Mouse (Mus musculus): ENCODE measurements around the gene Cadm2. TPM values are rescaled to one million over a fixed set of nuclear protein-coding genes. Genes with fewer than 3 reads are reported as not detected.

The Cadm2 gene
- polyA plus RNA-seq, 1 experiment from 2014 or later: 65.6 TPM

DNA sequence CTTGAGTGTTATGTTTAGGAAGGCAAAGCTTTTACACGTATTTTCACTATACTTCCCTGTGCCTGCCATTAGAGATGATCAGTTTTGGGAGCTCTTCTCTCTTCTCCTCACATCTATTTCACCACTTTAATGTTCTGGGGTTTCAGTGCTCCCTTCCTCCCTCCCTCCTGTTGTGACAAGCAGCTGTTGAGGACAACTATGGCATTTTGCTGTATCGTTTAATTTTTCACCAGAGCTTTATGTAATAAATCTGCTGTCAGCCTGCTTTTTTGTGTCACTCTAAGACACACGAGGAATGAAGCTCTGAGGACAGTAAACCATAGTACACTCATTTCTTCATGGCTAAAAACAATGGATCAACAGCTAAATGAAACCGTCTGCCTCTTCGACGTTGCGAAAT lies 633.8 kb downstream of the Cadm2 start:
- Histone ChIP-seq H3K27me3 (ENCODE audit: control insufficient read depth, insufficient read depth, low read length) (no peaks in the 10 kb centered on the region), H3K9me3 (ENCODE audit: control insufficient read depth, low read length) (no peaks in the 10 kb centered on the region), H3K4me1 (ENCODE audit: control insufficient read depth, insufficient read depth, low read length) (no peaks in the 10 kb centered on the region), H3K27ac (ENCODE audit: low read depth, low read length) (no peak overlapping the region), H3K36me3 (ENCODE audit: control insufficient read depth, insufficient read depth, low read length) (no peaks in the 10 kb centered on the region), H3K9ac (replicated peaks; ENCODE audit: low read depth, low read length) (no peak overlapping the region), H3K4me2 (ENCODE audit: low read depth, low read length) (no peak overlapping the region), H3K4me3 (ENCODE audit: low read depth, low read length) (no peak overlapping the region)
- 57% methylated on average over 7 of the region's 7 CpGs for WGBS
- ATAC-seq (ENCODE audit: low read depth): no peak

DNA sequence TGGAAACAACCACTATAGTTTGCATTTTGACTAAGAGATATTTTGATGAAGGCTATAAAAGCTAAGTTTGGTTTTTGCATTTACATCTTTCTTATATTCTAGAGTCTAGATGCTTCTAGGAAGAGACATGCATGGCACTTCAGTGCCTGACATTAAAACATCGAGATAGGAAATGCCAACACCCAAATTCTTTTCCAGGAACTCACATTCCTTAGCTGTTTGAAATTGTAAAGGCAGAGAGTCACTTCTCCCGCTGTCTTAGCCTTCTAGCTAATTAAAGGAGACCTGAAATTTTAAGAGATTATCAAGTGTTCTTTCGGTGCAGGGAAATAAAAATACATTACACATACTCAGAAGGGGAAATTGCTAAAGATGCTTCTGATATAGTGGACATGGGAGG lies 649.8 kb downstream of the Cadm2 start:
- Histone ChIP-seq H3K27ac (ENCODE audit: low read depth, low read length) (no peak overlapping the region), H3K36me3 (ENCODE audit: control insufficient read depth, insufficient read depth, low read length) (no peaks in the 10 kb centered on the region), H3K4me1 (ENCODE audit: control insufficient read depth, insufficient read depth, low read length) (no peaks in the 10 kb centered on the region), H3K9ac (replicated peaks; ENCODE audit: low read depth, low read length) (no peak overlapping the region), H3K4me3 (ENCODE audit: low read depth, low read length) (no peak overlapping the region), H3K27me3 (ENCODE audit: control insufficient read depth, insufficient read depth, low read length) (no peaks in the 10 kb centered on the region), H3K9me3 (ENCODE audit: control insufficient read depth, low read length) (no peaks in the 10 kb centered on the region), H3K4me2 (ENCODE audit: low read depth, low read length) (no peak overlapping the region)
- no peak for ATAC-seq (ENCODE audit: low read depth)
- 80% methylated on average over 3 of the region's 3 CpGs for WGBS

DNA sequence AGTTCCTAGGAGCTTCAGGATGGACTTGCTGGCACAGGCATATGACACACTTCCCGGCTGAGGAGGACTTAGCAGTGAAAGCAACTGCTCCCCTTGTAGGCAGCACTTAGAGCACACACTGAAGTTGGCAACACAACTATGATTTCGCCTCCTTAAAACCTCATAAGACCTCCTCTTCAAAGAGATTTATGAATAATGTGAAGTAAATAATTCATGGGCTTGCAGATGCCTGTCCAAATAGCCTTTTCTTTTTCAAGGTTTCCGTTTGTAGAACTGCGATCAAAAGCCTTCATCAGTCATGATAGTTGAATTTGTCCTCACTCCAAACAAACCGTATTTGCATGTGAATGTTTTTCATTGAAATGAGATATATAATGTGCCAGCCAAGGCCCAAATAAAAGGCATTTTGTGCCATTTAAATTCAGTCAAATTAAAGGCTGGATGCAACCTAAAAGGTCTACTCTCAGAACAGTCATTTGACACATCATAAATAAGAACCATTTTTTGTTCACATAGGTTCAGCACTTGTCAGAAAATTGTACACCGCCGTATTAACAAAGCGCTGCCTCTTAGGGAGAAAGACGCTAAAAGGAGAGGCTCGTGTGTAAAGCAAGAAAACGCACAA lies 651.1 kb downstream of the Cadm2 start:
- H3K27ac ChIP-seq (ENCODE audit: low read depth, low read length): no peak overlapping the region
- peak; percentile 70 for ATAC-seq (ENCODE audit: low read depth)
- 33% methylated on average over 11 of the region's 11 CpGs for WGBS

DNA sequence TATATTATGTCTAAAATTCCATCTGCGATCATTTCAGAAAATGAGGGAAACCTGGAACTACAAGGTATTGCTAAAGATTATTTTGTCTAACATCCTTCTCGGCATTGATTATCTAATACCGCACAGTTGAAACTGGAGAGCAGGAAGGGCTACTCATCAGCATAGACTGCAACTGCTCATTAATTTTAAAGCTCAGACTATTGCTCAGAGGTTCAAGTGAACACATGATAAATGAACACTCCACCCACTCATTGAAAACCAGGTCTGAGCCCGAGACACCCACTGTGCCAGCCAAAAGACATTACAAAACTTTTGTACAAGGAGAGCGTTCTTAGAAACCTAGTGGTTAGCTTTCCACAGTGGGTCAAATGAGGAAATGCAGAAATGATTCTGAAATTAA lies 652.4 kb downstream of the Cadm2 start:
- 47% methylated on average over 5 of the region's 5 CpGs for WGBS
- Histone ChIP-seq H3K27me3 (ENCODE audit: control insufficient read depth, insufficient read depth, low read length) (no peaks in the 10 kb centered on the region), H3K4me1 (ENCODE audit: control insufficient read depth, insufficient read depth, low read length) (no peaks in the 10 kb centered on the region), H3K36me3 (ENCODE audit: control insufficient read depth, insufficient read depth, low read length) (no peaks in the 10 kb centered on the region), H3K9ac (replicated peaks; ENCODE audit: low read depth, low read length) (no peak overlapping the region), H3K27ac (ENCODE audit: low read depth, low read length) (no peak overlapping the region), H3K9me3 (ENCODE audit: control insufficient read depth, low read length) (no peaks in the 10 kb centered on the region), H3K4me2 (ENCODE audit: low read depth, low read length) (no peak overlapping the region), H3K4me3 (ENCODE audit: low read depth, low read length) (no peak overlapping the region)
- no peak for ATAC-seq (ENCODE audit: low read depth)

More for the DNA sequence above, 651.1 kb downstream of the Cadm2 start:
- Histone ChIP-seq H3K4me3 (ENCODE audit: low read depth, low read length) (no peak overlapping the region), H3K27me3 (ENCODE audit: control insufficient read depth, insufficient read depth, low read length) (no peaks in the 10 kb centered on the region), H3K9me3 (ENCODE audit: control insufficient read depth, low read length) (no peaks in the 10 kb centered on the region), H3K4me2 (ENCODE audit: low read depth, low read length) (no peak overlapping the region), H3K4me1 (ENCODE audit: control insufficient read depth, insufficient read depth, low read length) (no peaks in the 10 kb centered on the region), H3K36me3 (ENCODE audit: control insufficient read depth, insufficient read depth, low read length) (no peaks in the 10 kb centered on the region), H3K9ac (replicated peaks; ENCODE audit: low read depth, low read length) (no peak overlapping the region)

DNA sequence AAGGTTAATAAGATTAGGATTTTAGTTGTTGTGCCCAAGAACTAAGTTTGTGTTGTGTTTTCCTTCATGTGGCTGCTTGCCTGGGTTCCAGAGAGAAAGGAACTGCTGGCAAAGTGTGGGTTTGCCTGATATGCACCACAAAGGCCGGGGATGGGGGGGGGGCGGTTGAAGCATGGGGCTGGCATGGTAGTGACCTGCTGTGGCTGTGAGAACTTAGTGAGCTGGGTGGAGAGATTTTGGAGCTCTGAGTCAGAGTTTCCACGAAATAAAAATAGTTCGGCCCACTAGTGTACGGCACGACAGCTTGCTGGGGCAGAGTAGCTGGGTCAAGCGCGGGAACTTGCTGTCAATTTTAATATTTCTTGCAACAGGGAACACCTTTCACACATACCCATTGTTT lies 653.0 kb downstream of the Cadm2 start:
- Histone ChIP-seq H3K27ac (ENCODE audit: low read depth, low read length) (no peak overlapping the region), H3K9ac (replicated peaks; ENCODE audit: low read depth, low read length) (no peak overlapping the region), H3K9me3 (ENCODE audit: control insufficient read depth, low read length) (no peaks in the 10 kb centered on the region), H3K4me1 (ENCODE audit: control insufficient read depth, insufficient read depth, low read length) (no peaks in the 10 kb centered on the region), H3K27me3 (ENCODE audit: control insufficient read depth, insufficient read depth, low read length) (no peaks in the 10 kb centered on the region), H3K36me3 (ENCODE audit: control insufficient read depth, insufficient read depth, low read length) (no peaks in the 10 kb centered on the region), H3K4me2 (ENCODE audit: low read depth, low read length) (no peak overlapping the region), H3K4me3 (ENCODE audit: low read depth, low read length) (no peak overlapping the region)
- no peak for ATAC-seq (ENCODE audit: low read depth)
- WGBS: 74% methylated on average over 8 of the region's 8 CpGs

DNA sequence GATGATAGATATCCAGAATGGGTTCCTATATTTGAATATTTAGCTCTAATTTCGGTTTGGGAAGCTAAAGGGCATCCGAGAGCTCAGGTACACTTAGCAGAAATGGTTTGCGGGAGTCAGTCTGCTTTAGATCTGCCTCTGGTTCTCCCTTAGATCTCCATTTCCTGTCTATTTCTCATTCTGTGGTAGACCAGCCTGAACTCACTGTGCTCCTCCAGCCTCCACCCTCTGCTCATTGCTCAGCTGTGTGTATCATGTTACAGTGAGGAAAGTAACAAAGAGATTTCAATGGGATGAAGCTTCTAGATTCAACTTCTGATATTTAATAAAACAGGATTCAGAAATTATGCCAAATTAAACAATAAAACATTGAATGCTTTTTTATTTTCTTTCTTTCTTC lies 661.6 kb downstream of the Cadm2 start:
- no peak overlapping the region for H3K9ac ChIP-seq (replicated peaks; ENCODE audit: low read depth, low read length)
- ATAC-seq (ENCODE audit: low read depth): no peak
- no peak overlapping the region for H3K27ac ChIP-seq (ENCODE audit: low read depth, low read length)
- H3K27me3 ChIP-seq (ENCODE audit: control insufficient read depth, insufficient read depth, low read length): no peaks in the 10 kb centered on the region
- no peaks in the 10 kb centered on the region for H3K9me3 ChIP-seq (ENCODE audit: control insufficient read depth, low read length)
- no peaks in the 10 kb centered on the region for H3K36me3 ChIP-seq (ENCODE audit: control insufficient read depth, insufficient read depth, low read length)
- H3K4me2 ChIP-seq (ENCODE audit: low read depth, low read length): no peak overlapping the region
- no peak overlapping the region for H3K4me3 ChIP-seq (ENCODE audit: low read depth, low read length)
- no peaks in the 10 kb centered on the region for H3K4me1 ChIP-seq (ENCODE audit: control insufficient read depth, insufficient read depth, low read length)
- 70% methylated on average over 3 of the region's 3 CpGs for WGBS

DNA sequence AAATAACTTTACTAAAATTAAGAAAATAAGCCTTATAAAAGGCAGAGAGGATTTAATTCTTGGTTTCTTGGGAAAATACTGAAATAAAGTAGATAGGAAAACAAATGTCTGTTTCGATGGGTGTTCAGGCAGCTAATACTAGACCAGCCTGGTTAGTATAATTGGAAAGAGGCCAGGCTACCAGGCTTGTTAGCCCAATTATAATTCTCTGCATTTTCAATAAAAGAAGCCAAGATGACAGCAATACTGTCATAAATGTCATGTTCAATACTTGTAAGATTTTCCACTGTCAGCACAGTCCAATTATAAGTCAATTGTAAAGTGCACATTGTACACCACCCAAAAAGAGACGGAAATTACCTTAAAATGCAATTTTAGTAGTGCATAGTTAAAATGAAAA lies 664.8 kb downstream of the Cadm2 start:
- Histone ChIP-seq H3K27me3 (ENCODE audit: control insufficient read depth, insufficient read depth, low read length) (no peaks in the 10 kb centered on the region), H3K36me3 (ENCODE audit: control insufficient read depth, insufficient read depth, low read length) (no peaks in the 10 kb centered on the region), H3K4me1 (ENCODE audit: control insufficient read depth, insufficient read depth, low read length) (no peaks in the 10 kb centered on the region), H3K9ac (replicated peaks; ENCODE audit: low read depth, low read length) (no peak overlapping the region), H3K9me3 (ENCODE audit: control insufficient read depth, low read length) (no peaks in the 10 kb centered on the region), H3K4me2 (ENCODE audit: low read depth, low read length) (no peak overlapping the region), H3K4me3 (ENCODE audit: low read depth, low read length) (no peak overlapping the region), H3K27ac (ENCODE audit: low read depth, low read length) (no peak overlapping the region)
- whole genome bisulfite sequencing: 95% methylated on average over 2 of the region's 2 CpGs
- no peak for ATAC-seq (ENCODE audit: low read depth)

DNA sequence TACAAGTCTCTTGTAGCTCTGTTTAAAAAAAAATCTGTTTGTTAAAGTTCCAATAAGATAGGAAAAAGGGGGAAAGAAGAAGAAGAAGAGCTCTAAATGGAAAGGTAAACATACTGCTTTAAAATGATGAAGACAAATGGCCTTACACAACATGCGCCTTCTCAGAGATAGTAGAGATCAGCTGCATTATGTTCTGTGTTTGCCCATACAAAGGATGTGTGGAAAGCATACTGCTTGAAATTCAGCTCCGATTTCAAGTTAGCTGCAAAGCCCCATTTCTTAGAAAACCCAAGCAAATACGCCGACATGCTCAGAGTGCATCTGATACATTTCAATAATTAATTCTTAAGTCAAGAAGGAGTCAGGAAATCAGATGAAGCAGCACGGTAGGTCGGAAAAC lies 684.4 kb downstream of the Cadm2 start:
- H3K4me1 ChIP-seq (ENCODE audit: control insufficient read depth, insufficient read depth, low read length): no peaks in the 10 kb centered on the region
- no peaks in the 10 kb centered on the region for H3K36me3 ChIP-seq (ENCODE audit: control insufficient read depth, insufficient read depth, low read length)
- ATAC-seq (ENCODE audit: low read depth): no peak
- H3K27ac ChIP-seq (ENCODE audit: low read depth, low read length): no peak overlapping the region
- no peak overlapping the region for H3K4me2 ChIP-seq (ENCODE audit: low read depth, low read length)
- H3K27me3 ChIP-seq (ENCODE audit: control insufficient read depth, insufficient read depth, low read length): no peaks in the 10 kb centered on the region
- no peaks in the 10 kb centered on the region for H3K9me3 ChIP-seq (ENCODE audit: control insufficient read depth, low read length)
- no peak overlapping the region for H3K9ac ChIP-seq (replicated peaks; ENCODE audit: low read depth, low read length)
- H3K4me3 ChIP-seq (ENCODE audit: low read depth, low read length): no peak overlapping the region
- WGBS: 58% methylated on average over 6 of the region's 6 CpGs

DNA sequence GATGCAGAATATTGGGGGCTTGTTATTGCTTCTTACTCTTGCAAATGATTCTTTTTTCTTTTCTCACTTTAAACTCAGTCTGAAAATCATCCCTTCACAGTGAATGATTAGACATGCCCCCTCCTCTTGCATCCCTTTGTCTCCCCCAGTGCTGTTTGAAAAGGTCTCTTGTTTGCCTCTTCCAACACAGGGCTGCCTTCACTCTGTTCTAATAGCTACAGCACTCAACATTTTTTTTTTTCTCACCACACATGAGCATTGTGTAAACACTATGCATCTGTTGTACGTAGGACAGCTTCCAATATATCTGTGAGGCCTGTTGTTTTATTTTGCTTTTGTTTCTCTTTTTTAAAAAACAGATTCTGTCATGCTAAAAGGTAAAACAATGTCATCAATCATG lies 695.2 kb downstream of the Cadm2 start:
- ATAC-seq (ENCODE audit: low read depth): no peak
- H3K9me3 ChIP-seq (ENCODE audit: control insufficient read depth, low read length): no peaks in the 10 kb centered on the region
- no peak overlapping the region for H3K9ac ChIP-seq (replicated peaks; ENCODE audit: low read depth, low read length)
- no peak overlapping the region for H3K4me3 ChIP-seq (ENCODE audit: low read depth, low read length)
- no peaks in the 10 kb centered on the region for H3K27me3 ChIP-seq (ENCODE audit: control insufficient read depth, insufficient read depth, low read length)
- H3K36me3 ChIP-seq (ENCODE audit: control insufficient read depth, insufficient read depth, low read length): no peaks in the 10 kb centered on the region
- H3K4me1 ChIP-seq (ENCODE audit: control insufficient read depth, insufficient read depth, low read length): no peaks in the 10 kb centered on the region
- WGBS: 10% methylated on average over 1 of the region's 1 CpGs
- no peak overlapping the region for H3K4me2 ChIP-seq (ENCODE audit: low read depth, low read length)
- no peak overlapping the region for H3K27ac ChIP-seq (ENCODE audit: low read depth, low read length)

All from neural tube, embryonic 14.5 days (tissue).